8 mouse cellular contexts compared by ENCODE assay signal in genomic region chr19:41441911-41442607, GRCm38 (mm10). TPM values are rescaled to one million over a fixed set of nuclear protein-coding genes. Genes with fewer than 3 reads are reported as not detected.
DNase-seq lines count a peak whose midpoint lies in the region; ATAC-seq and TF ChIP-seq lines count a peak whose summit lies in the region.

No protein-coding gene starts in this region.

- H3K4me2 ChIP-seq in embryonic facial prominence, embryonic 11.5 days (ENCODE audit: low read depth, low read length) = peak overlapping the region; percentile 29
- H3K4me2 ChIP-seq in hindbrain, embryonic 12.5 days (replicated peaks) = peak overlapping the region; percentile 42
- H3K4me2 ChIP-seq in midbrain, embryonic 11.5 days = no peak overlapping the region; the same call in 1 of the 2 replicates

- no peaks in the 10 kb centered on the region for H3K27me3 ChIP-seq in embryonic facial prominence, embryonic 11.5 days (ENCODE audit: control insufficient read depth, insufficient read depth, low read length)
- peaks cover 14% of the 10 kb centered on the region for H3K27me3 ChIP-seq in hindbrain, embryonic 12.5 days
- peaks cover 6% of the 10 kb centered on the region; the same call in 1 of the 2 replicates for H3K27me3 ChIP-seq in midbrain, embryonic 11.5 days (ENCODE audit: control insufficient read depth, insufficient read depth, low read length)

- no peak for ATAC-seq in embryonic facial prominence, embryonic 11.5 days (replicated peaks; ENCODE audit: insufficient number of reproducible peaks, low FRiP score, low TSS enrichment, low read depth)
- no peak for ATAC-seq in hindbrain, embryonic 12.5 days (ENCODE audit: low FRiP score)
- no peak for ATAC-seq in midbrain, embryonic 11.5 days (ENCODE audit: low FRiP score)

- H3K9ac ChIP-seq in embryonic facial prominence, embryonic 11.5 days (replicated peaks; ENCODE audit: low read length) = no peak overlapping the region
- no peak overlapping the region for H3K9ac ChIP-seq in hindbrain, embryonic 12.5 days
- no peak overlapping the region for H3K9ac ChIP-seq in midbrain, embryonic 11.5 days (ENCODE audit: low read length)

- DNase-seq in lung, adult 2 months = no peak
- DNase-seq in lung, postnatal 14 days = no peak
- no peak for DNase-seq in embryonic facial prominence, embryonic 11.5 days (ENCODE audit: low spot score)
- DNase-seq in midbrain, embryonic 11.5 days (ENCODE audit: low spot score, missing footprints) = peak; percentile 89
- no peak for DNase-seq in gastrocnemius, adult 18-20 months (ENCODE audit: low spot score)
- no peak for DNase-seq in frontal cortex, postnatal 14 days (ENCODE audit: low spot score in 2 of 2)
- no peak for DNase-seq in embryo, embryonic 11 days

- no peak overlapping the region for H3K27ac ChIP-seq in embryonic facial prominence, embryonic 11.5 days (replicated peaks; ENCODE audit: low read depth, low read length)
- no peak overlapping the region for H3K27ac ChIP-seq in hindbrain, embryonic 12.5 days
- no peak overlapping the region for H3K27ac ChIP-seq in midbrain, embryonic 11.5 days (ENCODE audit: low read depth, low read length)

- no peaks in the 10 kb centered on the region for H3K9me3 ChIP-seq in embryonic facial prominence, embryonic 11.5 days (replicated peaks; ENCODE audit: control insufficient read depth, low read length)
- no peaks in the 10 kb centered on the region for H3K9me3 ChIP-seq in hindbrain, embryonic 12.5 days (replicated peaks)
- no peaks in the 10 kb centered on the region for H3K9me3 ChIP-seq in midbrain, embryonic 11.5 days (ENCODE audit: control insufficient read depth, low read length)

- H3K4me3 ChIP-seq in lung, adult 2 months (replicated peaks; ENCODE audit: extremely low read depth, low read depth, low read length) = peak overlapping the region; percentile 10
- no peak overlapping the region for H3K4me3 ChIP-seq in embryonic facial prominence, embryonic 11.5 days (ENCODE audit: low read depth, low read length)
- peak overlapping the region; percentile 14; the same call in 1 of the 2 replicates for H3K4me3 ChIP-seq in hindbrain, embryonic 12.5 days
- H3K4me3 ChIP-seq in midbrain, embryonic 11.5 days (ENCODE audit: low read depth, low read length) = no peak overlapping the region

- no peak for TF ChIP-seq POLR2A in lung, adult 2 months (IDR thresholded peaks at IDR 0.05; ENCODE audit: borderline replicate concordance, extremely low read depth, low read depth, low read length)

- H3K36me3 ChIP-seq in embryonic facial prominence, embryonic 11.5 days (replicated peaks; ENCODE audit: control insufficient read depth, insufficient read depth, low read depth, low read length) = no peaks in the 10 kb centered on the region
- H3K36me3 ChIP-seq in hindbrain, embryonic 12.5 days = no peaks in the 10 kb centered on the region
- H3K36me3 ChIP-seq in midbrain, embryonic 11.5 days (ENCODE audit: control insufficient read depth, insufficient read depth, low read length) = no peaks in the 10 kb centered on the region

- H3K4me1 ChIP-seq in lung, adult 2 months (ENCODE audit: control insufficient read depth, insufficient read depth, low read length) = peaks cover 2% of the 10 kb centered on the region; the same call in 1 of the 2 replicates
- no peaks in the 10 kb centered on the region for H3K4me1 ChIP-seq in embryonic facial prominence, embryonic 11.5 days (ENCODE audit: control insufficient read depth, insufficient read depth, low read length)
- peaks cover 7% of the 10 kb centered on the region for H3K4me1 ChIP-seq in hindbrain, embryonic 12.5 days
- H3K4me1 ChIP-seq in midbrain, embryonic 11.5 days (ENCODE audit: control insufficient read depth, insufficient read depth, low read length) = peaks cover 2% of the 10 kb centered on the region; the same call in 1 of the 2 replicates

- no peak for TF ChIP-seq CTCF in lung, adult 2 months (IDR thresholded peaks at IDR 0.05; ENCODE audit: insufficient read depth, low read length)

- 18% methylated on average over 20 of the region's 20 CpGs for WGBS in lung, adult 2 months
- WGBS in embryonic facial prominence, embryonic 11.5 days = 17% methylated on average over 20 of the region's 20 CpGs
- 17% methylated on average over 20 of the region's 20 CpGs for WGBS in hindbrain, embryonic 12.5 days
- WGBS in midbrain, embryonic 11.5 days = 22% methylated on average over 20 of the region's 20 CpGs

RNA-seq across cellular contexts. Expression of gene Lcor, which starts 40.4 kb away (rescaled TPM):
- polyA plus RNA-seq in lung, adult 2 months (2012; rRNA removed) = 2.5 and 3.3 TPM in 2 replicates
- 14.8 and 15.4 TPM in 2 replicates for polyA plus RNA-seq in embryonic facial prominence, embryonic 11.5 days (2014; fragmentation: Nextera tagmentation; extraction: Ambion mirVana)
- 37.2 and 40.5 TPM in 2 replicates for polyA plus RNA-seq in hindbrain, embryonic 12.5 days (2016; fragmentation: Nextera tagmentation; extraction: Ambion mirVana)
- polyA plus RNA-seq in midbrain, embryonic 11.5 days (2014; fragmentation: Nextera tagmentation; extraction: Ambion mirVana) = 31.3 and 34.1 TPM in 2 replicates
- 10 to 100 TPM; 13.2 to 13.8 TPM for total RNA-seq in gastrocnemius, adult 18-20 months (2021)

RNA-seq across cellular contexts. Expression of gene Pik3ap1, which starts 57.2 kb away (rescaled TPM):
- 20.2 and 25.9 TPM in 2 replicates for polyA plus RNA-seq in lung, adult 2 months (2012; rRNA removed)
- 3.0 and 3.3 TPM in 2 replicates for polyA plus RNA-seq in embryonic facial prominence, embryonic 11.5 days (2014; fragmentation: Nextera tagmentation; extraction: Ambion mirVana)
- 2.5 and 2.9 TPM in 2 replicates for polyA plus RNA-seq in hindbrain, embryonic 12.5 days (2016; fragmentation: Nextera tagmentation; extraction: Ambion mirVana)
- polyA plus RNA-seq in midbrain, embryonic 11.5 days (2014; fragmentation: Nextera tagmentation; extraction: Ambion mirVana) = 3.4 and 4.6 TPM in 2 replicates
- total RNA-seq in gastrocnemius, adult 18-20 months (2021) = under 1 TPM; 0.07 to 0.43 TPM

Comparison
In these comparisons a context has a peak if more than half of its experiments do, and no peak if none do; other contexts are left out.
1. H3K4me3 ChIP-seq: peak in lung, adult 2 months (single experiment) and hindbrain, embryonic 12.5 days (single experiment); none in embryonic facial prominence, embryonic 11.5 days (single experiment) and midbrain, embryonic 11.5 days (single experiment).